Mouse (Mus musculus) G1E (cell line): ENCODE results near the gene Sparc.

ENCODE experiments used
- CTCF ChIP-seq: IDR thresholded peaks from 2 replicates; pipeline ENCODE4 v1.5.1; 2012; ENCODE audit warnings: low read depth, low read length, inconsistent platforms, mixed read lengths
- GATA1 ChIP-seq: IDR thresholded peaks from 2 replicates; pipeline ENCODE4 v1.6.1; 2012; ENCODE audit warnings: borderline replicate concordance, low read length, inconsistent platforms, mixed read lengths
- GATA2 ChIP-seq: IDR thresholded peaks from 2 replicates; pipeline ENCODE4 v1.6.1; 2012; ENCODE audit warnings: low read depth, low read length, inconsistent platforms, borderline replicate concordance
- POLR2AphosphoS5 ChIP-seq: IDR thresholded peaks from 2 replicates; pipeline ENCODE4 v1.6.1; 2012; ENCODE audit warnings: low read depth, low read length, inconsistent platforms; ENCODE audit not compliant: insufficient replicate concordance
- TAL1 ChIP-seq: conservative IDR thresholded peaks from 2 replicates; pipeline ENCODE4 v1.6.1; 2012; ENCODE audit warnings: low read depth, low read length, inconsistent platforms, mixed read lengths

- TF ChIP-seq CTCF (peak; percentile 75), GATA1 (no peak), TAL1 (no peak), GATA2 (no peak), POLR2AphosphoS5 (no peak)
Observed at GRCm38 (mm10) chr11:55446579-55446978, 23.6 kb upstream of the Sparc start.
